ENCODE assay signal across 8 mouse cellular contexts in genomic region chr4:32826925-32827324, GRCm38 (mm10). TPM values are rescaled to one million over a fixed set of nuclear protein-coding genes. Genes with fewer than 3 reads are reported as not detected.
DNase-seq lines count a peak whose midpoint lies in the region; ATAC-seq and TF ChIP-seq lines count a peak whose summit lies in the region.
"Had no signal": no experiment of that assay in that cellular context is flagged by ENCODE, and none has a peak within 500 bp of the region (broad histone marks: within the 10 kb centered on the region; RNA-seq: fewer than 3 reads in every experiment).

No protein-coding gene starts in this region.

- TF ChIP-seq POLR2A in cerebellum, adult 2 months (IDR thresholded peaks at IDR 0.05; ENCODE audit: borderline replicate concordance, insufficient read depth, low read length) = no peak

- no peak overlapping the region for H3K9ac ChIP-seq in kidney, embryonic 16.5 days (replicated peaks; ENCODE audit: low read length)
- H3K9ac ChIP-seq: heart, embryonic 13.5 days had no signal

- WGBS in kidney, embryonic 16.5 days = 50% methylated on average over 7 of the region's 7 CpGs
- WGBS in cerebellum, adult 2 months = 7% methylated on average over 7 of the region's 7 CpGs

- H3K27ac ChIP-seq in kidney, embryonic 16.5 days (ENCODE audit: low read length) = no peak overlapping the region
- no peak overlapping the region for H3K27ac ChIP-seq in cerebellum, adult 2 months (ENCODE audit: insufficient read depth, low read length)
- H3K27ac ChIP-seq: heart, embryonic 13.5 days had no signal

- no peaks in the 10 kb centered on the region for H3K36me3 ChIP-seq in kidney, embryonic 16.5 days (ENCODE audit: insufficient read depth, low read length)
- H3K36me3 ChIP-seq: heart, embryonic 13.5 days had no signal

- no peaks in the 10 kb centered on the region for H3K27me3 ChIP-seq in kidney, embryonic 16.5 days (ENCODE audit: insufficient read depth, low read length)
- no peaks in the 10 kb centered on the region for H3K27me3 ChIP-seq in cerebellum, adult 2 months (ENCODE audit: control insufficient read depth, insufficient read depth, low read length)
- H3K27me3 ChIP-seq: heart, embryonic 13.5 days had no signal

- no peak overlapping the region for H3K4me2 ChIP-seq in kidney, embryonic 16.5 days (replicated peaks; ENCODE audit: low read depth, low read length)
- H3K4me2 ChIP-seq: heart, embryonic 13.5 days had no signal

- no peak overlapping the region for H3K4me3 ChIP-seq in kidney, embryonic 16.5 days (ENCODE audit: low read length)
- H3K4me3 ChIP-seq in cerebellum, adult 2 months (replicated peaks; ENCODE audit: insufficient read depth, low read depth, low read length) = no peak overlapping the region
- H3K4me3 ChIP-seq: heart, embryonic 13.5 days had no signal

- DNase-seq in kidney, adult 18-20 months = peak; percentile 24
- DNase-seq in NIH3T3 (ENCODE audit: low read depth) = peak; percentile 26
- DNase-seq in cerebellum, adult 2 months = peak; percentile 85 to 91
- DNase-seq in kidney, adult 8-10 months = peak; percentile 30 to 52
- DNase-seq in liver = no peak
- no peak for DNase-seq in spleen, postnatal 4 days (ENCODE audit: low spot score in 2 of 2)

- no peak; the same call in 1 of the 2 replicates for ATAC-seq in kidney, embryonic 16.5 days (ENCODE audit: low FRiP score, low TSS enrichment)

- peaks cover 8% of the 10 kb centered on the region; the same call in 1 of the 2 replicates for H3K4me1 ChIP-seq in kidney, embryonic 16.5 days (ENCODE audit: insufficient read depth, low read length)
- peaks cover 16% of the 10 kb centered on the region for H3K4me1 ChIP-seq in cerebellum, adult 2 months (ENCODE audit: control insufficient read depth, insufficient read depth, low read length)

- TF ChIP-seq CTCF in cerebellum, adult 2 months (IDR thresholded peaks at IDR 0.05; ENCODE audit: borderline replicate concordance, insufficient read depth, low read depth, low read length) = no peak

- H3K9me3 ChIP-seq in kidney, embryonic 16.5 days (ENCODE audit: low read length) = no peaks in the 10 kb centered on the region
- H3K9me3 ChIP-seq: heart, embryonic 13.5 days had no signal

RNA-seq across cellular contexts. Expression of gene Lyrm2, which starts 26.9 kb away (rescaled TPM):
- polyA plus RNA-seq in kidney, embryonic 16.5 days (2015; fragmentation: Nextera tagmentation; extraction: Ambion mirVana) = 99.7 and 110 TPM in 2 replicates
- polyA plus RNA-seq in cerebellum, adult 2 months (2012; rRNA removed) = 41.6 and 49.6 TPM in 2 replicates

Comparison
In these comparisons a context has a peak if more than half of its experiments do, and no peak if none do; other contexts are left out.
1. DNase-seq: peak in kidney, adult 18-20 months (single experiment), NIH3T3 (single experiment), cerebellum, adult 2 months (2 of 2) and kidney, adult 8-10 months (2 of 2); none in liver (single experiment) and spleen, postnatal 4 days (0 of 2).